Mouse (Mus musculus) cerebellum, postnatal 10 days (tissue): ENCODE measurements at regions not wholly inside any gene's neighbourhood (a gene's known extent, or its start where the extent isn't known, plus 50 kb on each side); places are given as distances from the start of the nearest gene placed in this dataset.

ENCODE experiments used
- DNase-seq, 2 experiments: peaks; one replicate each; pipeline ENCODE4 v3.0.0; 2021; ENCODE audit warnings: mixed read lengths in 2 of 2

- no peak for DNase-seq
These were observed 60.6 kb downstream of the Crygs start for GRCm38 (mm10) chr16:22750725-22751287.

DNA sequence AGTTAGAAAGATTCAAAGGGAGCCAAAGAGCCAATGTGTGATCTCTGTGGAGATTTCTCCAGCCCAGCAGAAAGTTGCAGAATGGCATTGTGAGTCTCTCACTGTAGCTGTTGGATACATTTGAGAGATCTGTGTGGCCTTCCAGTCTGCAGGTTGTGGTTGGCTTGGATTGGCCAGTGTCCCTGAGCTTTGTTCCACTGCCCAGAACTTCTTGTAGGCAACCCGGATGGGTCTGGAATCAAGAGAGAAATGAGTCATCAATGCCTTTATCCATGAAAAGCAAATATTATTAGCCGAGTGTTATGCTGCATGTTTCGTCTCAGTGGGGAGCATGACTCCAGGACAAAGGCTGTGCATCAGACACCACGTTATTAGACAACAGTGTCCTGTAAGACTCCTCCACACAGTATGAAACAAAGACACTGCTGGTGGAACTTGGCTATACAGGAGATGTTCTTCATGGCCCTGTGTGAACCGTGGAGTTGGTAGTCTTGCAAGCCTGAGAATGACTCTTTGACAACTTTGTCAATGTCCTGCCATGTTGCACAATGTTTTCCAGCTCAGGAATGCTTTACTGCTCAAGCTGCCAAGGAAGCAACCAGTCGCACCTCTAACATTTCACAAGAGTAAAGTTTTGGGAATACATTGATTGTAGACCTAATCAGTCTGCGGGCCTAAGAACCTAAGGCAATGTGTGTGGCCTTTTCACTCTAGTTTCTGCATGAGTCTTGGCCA lies 67.1 kb downstream of the Crygs start:
- peak; percentile 23 to 35 for DNase-seq

DNA sequence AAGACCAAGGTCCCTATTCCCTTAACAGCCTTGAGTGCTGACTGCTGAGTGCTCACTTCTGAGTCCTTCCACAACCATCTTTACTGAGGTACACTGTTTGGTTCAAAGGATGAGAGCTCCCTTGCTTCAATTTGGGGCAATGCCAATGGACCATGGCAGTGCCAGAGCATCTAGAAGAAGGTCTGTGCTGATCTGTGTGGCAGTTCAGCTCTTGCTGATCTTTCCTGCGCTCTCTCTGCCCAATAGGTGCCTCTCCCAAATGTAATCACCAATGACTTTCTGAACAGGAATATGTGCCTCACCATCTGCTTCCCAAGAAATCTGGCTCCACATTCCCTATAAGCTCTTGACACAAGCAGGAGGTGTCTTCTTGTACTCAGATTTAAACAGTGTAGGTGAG lies 67.9 kb downstream of the Crygs start:
- DNase-seq = peak; percentile 66 to 73

DNA sequence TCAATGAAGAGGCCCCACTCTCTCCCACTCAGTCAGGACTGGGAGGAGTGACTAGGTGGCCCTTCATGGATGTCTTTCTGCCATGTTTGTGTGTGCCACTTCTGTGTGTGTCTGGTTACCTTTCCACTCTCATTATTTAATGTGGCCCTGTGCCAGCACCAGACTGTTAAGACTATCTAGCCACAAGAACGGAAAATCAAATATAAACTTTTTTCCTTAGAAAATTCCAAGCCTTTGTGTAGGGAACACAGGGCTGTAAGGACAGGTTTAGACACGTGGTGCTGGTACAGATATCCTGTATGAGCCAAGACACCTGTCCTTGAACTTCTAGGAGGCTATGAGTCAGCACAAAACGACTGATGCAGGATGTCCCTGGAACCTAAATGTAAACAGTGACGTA lies 69.9 kb downstream of the Crygs start:
- no peak for DNase-seq

- DNase-seq = no peak
These were observed 76.8 kb downstream of the Crygs start for GRCm38 (mm10) chr16:22734529-22735022.

- no peak for DNase-seq
These were observed 76.9 kb upstream of the Dgkg start for GRCm38 (mm10) chr16:22733772-22734528.

DNA sequence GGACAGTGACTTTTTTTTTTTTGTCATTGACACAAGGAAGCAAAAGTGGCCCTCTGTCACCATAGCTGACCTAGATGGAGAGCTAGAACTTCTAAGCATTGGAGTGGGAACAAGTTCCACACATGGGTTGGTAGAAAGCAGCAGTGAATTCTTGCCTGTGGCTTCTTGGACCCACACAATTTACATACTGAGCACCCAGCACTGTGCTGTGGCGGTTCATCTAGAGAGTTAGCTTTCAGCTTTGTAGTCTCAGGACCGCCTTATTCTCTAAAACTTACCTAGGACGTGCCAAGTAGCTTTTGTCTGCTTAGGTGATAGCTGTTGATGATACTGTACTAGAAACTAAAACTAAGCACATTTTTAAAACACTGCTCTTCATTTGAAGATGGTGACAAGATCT lies 72.1 kb upstream of the Dgkg start:
- no peak for DNase-seq

GRCm38 (mm10) chr16:22725261-22725660 lies 68.2 kb upstream of the Dgkg start:
- DNase-seq = peak in 1 of 2 experiments; percentile 33

DNA sequence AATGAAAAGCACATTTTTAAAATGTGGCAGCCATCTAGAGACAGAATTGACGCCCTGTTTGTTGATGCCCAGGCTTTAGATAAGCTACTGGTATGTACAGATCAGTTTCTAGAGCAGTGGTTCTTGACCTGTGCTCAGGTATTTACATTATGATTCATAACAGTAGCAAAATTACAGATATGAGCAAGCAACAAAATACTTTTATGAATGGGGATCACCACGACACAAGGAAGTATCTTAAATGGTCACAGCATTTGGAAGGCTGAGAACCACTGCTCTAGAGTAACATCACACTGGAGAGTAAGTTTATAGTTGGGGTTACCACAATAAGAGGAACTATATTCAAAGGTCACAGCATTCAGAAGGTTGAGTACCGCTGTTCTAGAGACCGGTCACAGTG lies 66.3 kb upstream of the Dgkg start:
- DNase-seq = no peak

- no peak for DNase-seq
These were observed 62.8 kb upstream of the Dgkg start for GRCm38 (mm10) chr16:22719791-22720190.

DNA sequence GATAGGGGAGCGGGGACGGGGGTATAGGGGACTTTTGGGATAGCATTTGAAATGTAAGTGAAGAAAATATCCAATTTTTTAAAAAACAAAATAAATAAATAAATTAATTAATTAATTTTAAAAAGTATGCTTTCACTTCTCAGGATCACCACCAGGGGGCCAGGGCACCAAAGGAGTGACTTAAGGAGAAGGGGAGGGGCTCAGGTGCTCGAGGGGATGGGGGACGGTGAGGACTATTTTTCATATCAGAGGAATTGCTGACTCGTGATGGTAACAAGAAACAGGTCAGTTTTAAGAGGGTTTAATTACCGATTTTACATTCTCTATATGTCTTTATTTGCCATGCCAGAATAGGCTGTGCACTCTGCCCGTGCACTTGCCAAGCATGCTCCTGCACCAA lies 62.3 kb upstream of the Dgkg start:
- peak; percentile 44 to 62 for DNase-seq

DNA sequence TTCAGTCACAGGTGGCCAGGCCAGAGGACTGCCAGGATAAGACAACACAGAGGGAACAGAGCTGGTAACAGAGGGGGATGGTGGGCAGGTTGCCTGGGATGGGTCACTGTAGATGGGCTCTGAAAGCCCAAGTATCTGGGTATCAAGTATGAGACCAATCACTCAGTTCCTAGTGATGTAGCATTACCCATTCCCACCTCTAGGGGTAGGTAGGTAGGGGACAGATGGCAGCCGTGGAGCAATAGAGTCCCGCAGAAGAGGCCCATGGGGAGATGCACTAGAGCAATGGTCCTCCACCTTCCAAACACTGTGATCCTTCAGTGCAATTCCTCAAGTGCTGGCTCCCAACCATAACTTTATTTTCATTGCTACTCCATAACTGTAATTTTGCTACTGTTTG lies 60.4 kb upstream of the Dgkg start:
- DNase-seq = no peak

GRCm38 (mm10) chr16:22716306-22716830 lies 59.3 kb upstream of the Dgkg start:
- DNase-seq = no peak

DNA sequence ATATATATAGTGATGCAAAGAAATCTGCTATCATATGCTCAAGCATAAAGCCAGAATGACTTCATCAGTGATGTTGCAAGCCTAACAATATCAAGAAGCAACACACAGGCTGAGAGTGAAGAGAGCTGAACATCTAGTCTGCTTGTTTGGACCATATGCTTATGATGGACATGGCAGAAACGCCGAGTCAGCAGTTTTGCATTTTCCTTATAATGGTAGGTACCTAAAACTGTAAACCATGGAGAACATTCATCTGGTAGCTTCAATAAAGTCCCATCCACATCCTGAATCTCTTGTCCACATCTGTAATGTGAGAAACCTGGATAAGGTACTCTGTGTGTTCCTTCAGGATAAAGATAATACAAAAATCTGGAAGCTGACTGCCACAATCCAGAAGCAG lies 57.3 kb upstream of the Dgkg start:
- no peak for DNase-seq

- no peak for DNase-seq
These were observed 51.7 kb upstream of the Dgkg start for GRCm38 (mm10) chr16:22708768-22709167.
